Mouse (Mus musculus): ENCODE measurements at regions not wholly inside any gene's neighbourhood (a gene's known extent, or its start where the extent isn't known, plus 50 kb on each side); places are given as distances from the start of the nearest gene placed in this dataset.
A peak's percentile ranks its signal among the peaks of the same experiment; 100 is the strongest.

- intact Hi-C loops (cut with DNase I) = no loop called here
- no peak for DNase-seq
- H3K27ac ChIP-seq = no peak overlapping the region
- TF ChIP-seq CTCF (IDR thresholded peaks at IDR 0.05) = no peak
- no peak overlapping the region for H3K4me3 ChIP-seq
These were observed 215.2 kb upstream of the Spdye4c start for GRCm38 (mm10) chr2:128375827-128376226.

- no peak for TF ChIP-seq CTCF (IDR thresholded peaks at IDR 0.05)
- Histone ChIP-seq H3K27ac (no peak overlapping the region), H3K4me3 (no peak overlapping the region)
- no peak for DNase-seq
- intact Hi-C loops (cut with DNase I) = no loop called here
These were observed 213.8 kb upstream of the Spdye4c start for GRCm38 (mm10) chr2:128377176-128377575.

GRCm38 (mm10) chr2:128377680-128378079 lies 213.3 kb upstream of the Spdye4c start:
- intact Hi-C loops (cut with DNase I) = no loop called here
- Histone ChIP-seq H3K4me3 (peak overlapping the region; percentile 20), H3K27ac (no peak overlapping the region)
- no peak for DNase-seq
- TF ChIP-seq CTCF (IDR thresholded peaks at IDR 0.05) = no peak

- DNase-seq = no peak
- no peak for TF ChIP-seq CTCF (IDR thresholded peaks at IDR 0.05)
- intact Hi-C loops (cut with DNase I) = no loop called here
- Histone ChIP-seq H3K4me3 (no peak overlapping the region), H3K27ac (no peak overlapping the region)
These were observed 212.6 kb upstream of the Spdye4c start for GRCm38 (mm10) chr2:128378456-128378855.

- intact Hi-C loops (cut with DNase I) = no loop called here
- Histone ChIP-seq H3K27ac (no peak overlapping the region), H3K4me3 (no peak overlapping the region)
- no peak for DNase-seq
- TF ChIP-seq CTCF (IDR thresholded peaks at IDR 0.05) = no peak
These were observed 211.9 kb upstream of the Spdye4c start for GRCm38 (mm10) chr2:128379151-128379550.

GRCm38 (mm10) chr2:128379554-128379953 lies 211.5 kb upstream of the Spdye4c start:
- no peak overlapping the region for H3K27ac ChIP-seq
- TF ChIP-seq CTCF (IDR thresholded peaks at IDR 0.05) = no peak
- no peak for DNase-seq
- H3K4me3 ChIP-seq = no peak overlapping the region
- intact Hi-C loops (cut with DNase I) = no loop called here

GRCm38 (mm10) chr2:128380581-128380980 lies 210.4 kb upstream of the Spdye4c start:
- DNase-seq = no peak
- H3K27ac ChIP-seq = no peak overlapping the region
- TF ChIP-seq CTCF (IDR thresholded peaks at IDR 0.05) = no peak
- intact Hi-C loops (cut with DNase I) = no loop called here
- H3K4me3 ChIP-seq = no peak overlapping the region

- DNase-seq = no peak
- intact Hi-C loops (cut with DNase I) = no loop called here
- no peak for TF ChIP-seq CTCF (IDR thresholded peaks at IDR 0.05)
- no peak overlapping the region for H3K4me3 ChIP-seq
- no peak overlapping the region for H3K27ac ChIP-seq
These were observed 209.3 kb upstream of the Spdye4c start for GRCm38 (mm10) chr2:128381684-128382205.

- DNase-seq = no peak
- Histone ChIP-seq H3K27ac (no peak overlapping the region), H3K4me3 (no peak overlapping the region)
- no peak for TF ChIP-seq CTCF (IDR thresholded peaks at IDR 0.05)
- intact Hi-C loops (cut with DNase I) = no loop called here
These were observed 208.5 kb upstream of the Spdye4c start for GRCm38 (mm10) chr2:128382473-128382872.

GRCm38 (mm10) chr2:128384612-128385011 lies 206.4 kb upstream of the Spdye4c start:
- DNase-seq = no peak
- TF ChIP-seq CTCF (IDR thresholded peaks at IDR 0.05) = no peak
- no peak overlapping the region for H3K27ac ChIP-seq
- no peak overlapping the region for H3K4me3 ChIP-seq
- intact Hi-C loops (cut with DNase I) = no loop called here

GRCm38 (mm10) chr2:128386846-128387621 lies 204.0 kb upstream of the Spdye4c start:
- Histone ChIP-seq H3K4me3 (no peak overlapping the region), H3K27ac (no peak overlapping the region)
- DNase-seq = no peak
- no peak for TF ChIP-seq CTCF (IDR thresholded peaks at IDR 0.05)
- intact Hi-C loops (cut with DNase I) = no loop called here

GRCm38 (mm10) chr2:128387851-128388471 lies 203.0 kb upstream of the Spdye4c start:
- TF ChIP-seq CTCF (IDR thresholded peaks at IDR 0.05) = no peak
- DNase-seq = no peak
- intact Hi-C loops (cut with DNase I) = no loop called here
- Histone ChIP-seq H3K4me3 (no peak overlapping the region), H3K27ac (no peak overlapping the region)

GRCm38 (mm10) chr2:128388883-128389470 lies 202.0 kb upstream of the Spdye4c start:
- H3K27ac ChIP-seq = no peak overlapping the region
- intact Hi-C loops (cut with DNase I) = no loop called here
- H3K4me3 ChIP-seq = no peak overlapping the region
- no peak for TF ChIP-seq CTCF (IDR thresholded peaks at IDR 0.05)
- DNase-seq = peak; percentile 46

Measured in gastrocnemius, adult 2 months (tissue).